Mouse (Mus musculus): ENCODE data around the gene Snx1.

DNA sequence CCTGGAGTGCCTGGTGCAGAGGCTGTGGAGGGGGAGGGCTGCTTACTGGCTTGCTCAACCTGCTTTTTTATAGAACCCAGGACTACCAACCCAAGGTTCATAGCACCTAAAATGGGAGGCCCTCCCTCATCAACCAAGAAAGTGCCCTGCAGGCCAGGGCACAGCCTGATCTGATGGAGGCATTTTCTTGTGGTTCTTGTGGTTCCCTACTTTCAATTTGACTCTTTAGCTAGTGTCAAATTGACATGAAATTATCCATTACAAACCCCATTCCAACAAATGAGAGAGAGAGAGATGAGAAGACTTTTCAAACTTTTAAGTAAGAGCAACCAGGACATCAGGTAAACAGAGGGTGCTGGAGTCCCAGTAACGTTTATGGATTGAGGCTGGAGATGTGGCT is 15.9 kb upstream of the Snx1 start:
- no peak for TF ChIP-seq POLR2A (IDR thresholded peaks at IDR 0.05; ENCODE audit: borderline replicate concordance, extremely low read depth, insufficient read depth, insufficient read length, poor library complexity, severe bottlenecking)
- TF ChIP-seq CTCF (IDR thresholded peaks at IDR 0.05; ENCODE audit: borderline replicate concordance, extremely low read depth, insufficient read depth, insufficient read length) = no peak

Data from brain, embryonic 14.5 days (tissue).